Mouse (Mus musculus): ENCODE results near the gene Krtap19-2. TPM values are rescaled to one million over a fixed set of nuclear protein-coding genes. Genes with fewer than 3 reads are reported as not detected.

Gene Krtap19-2
- polyA plus RNA-seq (2012; fragmentation: generic; extraction: Trizol) = not detected

GRCm38 (mm10) chr16:88874169-88874568, at the start of gene Krtap19-2:
Krtap19-2 (minus strand) TSS chr16:88874269.
- H3K4me3 ChIP-seq = no peak within 1 kb of the TSS
- no peaks in the 10 kb centered on the region for H3K36me3 ChIP-seq (ENCODE audit: control insufficient read depth, insufficient read depth)
- TF ChIP-seq USF1 (IDR thresholded peaks at IDR 0.05; ENCODE audit: low read depth) (no peak), E2F4 (IDR thresholded peaks at IDR 0.05; ENCODE audit: insufficient read depth) (no peak), CEBPB (IDR thresholded peaks at IDR 0.05; ENCODE audit: insufficient read depth, poor library complexity, severe bottlenecking) (no peak), MYOG (IDR thresholded peaks at IDR 0.05; ENCODE audit: control insufficient read depth in 1 of 3, insufficient read depth in 1 of 3, insufficient read length in 2 of 3, low read depth in 2 of 3) (no peak), POLR2A (IDR thresholded peaks at IDR 0.05; ENCODE audit: insufficient read length, low read depth) (no peak), TCF3 (IDR thresholded peaks at IDR 0.05; ENCODE audit: insufficient read length, low read depth) (no peak), REST (IDR thresholded peaks at IDR 0.05; ENCODE audit: insufficient read depth, insufficient read length) (no peak), POLR2AphosphoS2 (IDR thresholded peaks at IDR 0.05; ENCODE audit: insufficient read length, low read depth) (no peak), MYOD1 (IDR thresholded peaks at IDR 0.05; ENCODE audit: control insufficient read depth in 1 of 3, insufficient read length in 2 of 3, low read depth in 2 of 3) (no peak), MAX (IDR thresholded peaks at IDR 0.05; ENCODE audit: low read depth) (no peak), SRF (IDR thresholded peaks at IDR 0.05; ENCODE audit: control insufficient read depth, insufficient read length, low read depth) (no peak), TCF12 (IDR thresholded peaks at IDR 0.05; ENCODE audit: insufficient read depth, poor library complexity, severe bottlenecking) (no peak)
- H3K79me2 ChIP-seq (ENCODE audit: control insufficient read depth, insufficient read depth) = no peaks in the 10 kb centered on the region
- H3K4me2 ChIP-seq (ENCODE audit: low read depth) = no peak within 1 kb of the TSS
- no peaks in the 10 kb centered on the region for H3K27me3 ChIP-seq (ENCODE audit: control insufficient read depth, insufficient read depth, insufficient read length)
- no peak within 1 kb of the TSS for H3ac ChIP-seq (ENCODE audit: control insufficient read depth, insufficient read length)

- Histone ChIP-seq H3K27me3 (ENCODE audit: control insufficient read depth, insufficient read depth, insufficient read length) (no peaks in the 10 kb centered on the region), H3K4me2 (ENCODE audit: low read depth) (no peak within 1 kb of the TSS), H3K36me3 (ENCODE audit: control insufficient read depth, insufficient read depth) (no peaks in the 10 kb centered on the region), H3K4me3 (no peak within 1 kb of the TSS), H3ac (ENCODE audit: control insufficient read depth, insufficient read length) (no peak within 1 kb of the TSS), H3K79me2 (ENCODE audit: control insufficient read depth, insufficient read depth) (no peaks in the 10 kb centered on the region)
- TF ChIP-seq MAX (IDR thresholded peaks at IDR 0.05; ENCODE audit: low read depth) (no peak), MYOG (IDR thresholded peaks at IDR 0.05; ENCODE audit: control insufficient read depth in 1 of 3, insufficient read depth in 1 of 3, insufficient read length in 2 of 3, low read depth in 2 of 3) (no peak), SRF (IDR thresholded peaks at IDR 0.05; ENCODE audit: control insufficient read depth, insufficient read length, low read depth) (no peak), REST (IDR thresholded peaks at IDR 0.05; ENCODE audit: insufficient read depth, insufficient read length) (no peak), CEBPB (IDR thresholded peaks at IDR 0.05; ENCODE audit: insufficient read depth, poor library complexity, severe bottlenecking) (no peak), MYOD1 (IDR thresholded peaks at IDR 0.05; ENCODE audit: control insufficient read depth in 1 of 3, insufficient read length in 2 of 3, low read depth in 2 of 3) (no peak), POLR2AphosphoS2 (IDR thresholded peaks at IDR 0.05; ENCODE audit: insufficient read length, low read depth) (no peak)
Measured at GRCm38 (mm10) chr16:88896357-88896756, 22.3 kb upstream of the Krtap19-2 start, which contains the start of gene Krtap19-5. Krtap19-5 (minus strand) TSS chr16:88896457.

- H3K4me3 ChIP-seq = no peak overlapping the region
- H3K79me2 ChIP-seq (ENCODE audit: control insufficient read depth, insufficient read depth) = no peaks in the 10 kb centered on the region
- H3K4me2 ChIP-seq (ENCODE audit: low read depth) = no peak overlapping the region
- H3ac ChIP-seq (ENCODE audit: control insufficient read depth, insufficient read length) = no peak overlapping the region
- H3K36me3 ChIP-seq (ENCODE audit: control insufficient read depth, insufficient read depth) = no peaks in the 10 kb centered on the region
- TF ChIP-seq POLR2AphosphoS2 (IDR thresholded peaks at IDR 0.05; ENCODE audit: insufficient read length, low read depth) (no peak), SRF (IDR thresholded peaks at IDR 0.05; ENCODE audit: control insufficient read depth, insufficient read length, low read depth) (no peak), MAX (IDR thresholded peaks at IDR 0.05; ENCODE audit: low read depth) (no peak), MYOG (IDR thresholded peaks at IDR 0.05; ENCODE audit: control insufficient read depth in 1 of 3, insufficient read depth in 1 of 3, insufficient read length in 2 of 3, low read depth in 2 of 3) (no peak), TCF12 (IDR thresholded peaks at IDR 0.05; ENCODE audit: insufficient read depth, poor library complexity, severe bottlenecking) (no peak), POLR2A (IDR thresholded peaks at IDR 0.05; ENCODE audit: insufficient read length, low read depth) (no peak), TCF3 (IDR thresholded peaks at IDR 0.05; ENCODE audit: insufficient read length, low read depth) (no peak), E2F4 (IDR thresholded peaks at IDR 0.05; ENCODE audit: insufficient read depth) (no peak), CEBPB (IDR thresholded peaks at IDR 0.05; ENCODE audit: insufficient read depth, poor library complexity, severe bottlenecking) (no peak), USF1 (IDR thresholded peaks at IDR 0.05; ENCODE audit: low read depth) (no peak), MYOD1 (IDR thresholded peaks at IDR 0.05; ENCODE audit: control insufficient read depth in 1 of 3, insufficient read length in 2 of 3, low read depth in 2 of 3) (no peak), REST (IDR thresholded peaks at IDR 0.05; ENCODE audit: insufficient read depth, insufficient read length) (no peak)
- H3K27me3 ChIP-seq (ENCODE audit: control insufficient read depth, insufficient read depth, insufficient read length) = no peaks in the 10 kb centered on the region
Measured at GRCm38 (mm10) chr16:88886870-88887269, 12.8 kb upstream of the Krtap19-2 start.

- TF ChIP-seq SRF (IDR thresholded peaks at IDR 0.05; ENCODE audit: control insufficient read depth, insufficient read length, low read depth) = no peak
- no peak for TF ChIP-seq TCF3 (IDR thresholded peaks at IDR 0.05; ENCODE audit: insufficient read length, low read depth)
- no peak for TF ChIP-seq E2F4 (IDR thresholded peaks at IDR 0.05; ENCODE audit: insufficient read depth)
- TF ChIP-seq MYOG (IDR thresholded peaks at IDR 0.05; ENCODE audit: control insufficient read depth in 1 of 3, insufficient read depth in 1 of 3, insufficient read length in 2 of 3, low read depth in 2 of 3) = no peak
- no peak for TF ChIP-seq MAX (IDR thresholded peaks at IDR 0.05; ENCODE audit: low read depth)
- TF ChIP-seq POLR2A (IDR thresholded peaks at IDR 0.05; ENCODE audit: insufficient read length, low read depth) = no peak
- TF ChIP-seq TCF12 (IDR thresholded peaks at IDR 0.05; ENCODE audit: insufficient read depth, poor library complexity, severe bottlenecking) = no peak
- TF ChIP-seq MYOD1 (IDR thresholded peaks at IDR 0.05; ENCODE audit: control insufficient read depth in 1 of 3, insufficient read length in 2 of 3, low read depth in 2 of 3) = no peak
- TF ChIP-seq REST (IDR thresholded peaks at IDR 0.05; ENCODE audit: insufficient read depth, insufficient read length) = no peak
- no peak for TF ChIP-seq CEBPB (IDR thresholded peaks at IDR 0.05; ENCODE audit: insufficient read depth, poor library complexity, severe bottlenecking)
- TF ChIP-seq POLR2AphosphoS2 (IDR thresholded peaks at IDR 0.05; ENCODE audit: insufficient read length, low read depth) = no peak
- TF ChIP-seq USF1 (IDR thresholded peaks at IDR 0.05; ENCODE audit: low read depth) = no peak
Measured at GRCm38 (mm10) chr16:88884989-88885388, 10.9 kb upstream of the Krtap19-2 start, which contains the start of gene Krtap19-4. Krtap19-4 (minus strand) TSS chr16:88885089.

More at GRCm38 (mm10) chr16:88884989-88885388, 10.9 kb upstream of the Krtap19-2 start, which contains the start of gene Krtap19-4:
- no peaks in the 10 kb centered on the region for H3K27me3 ChIP-seq (ENCODE audit: control insufficient read depth, insufficient read depth, insufficient read length)
- no peaks in the 10 kb centered on the region for H3K36me3 ChIP-seq (ENCODE audit: control insufficient read depth, insufficient read depth)
- no peaks in the 10 kb centered on the region for H3K79me2 ChIP-seq (ENCODE audit: control insufficient read depth, insufficient read depth)
- H3K4me3 ChIP-seq = no peak within 1 kb of the TSS
- H3K4me2 ChIP-seq (ENCODE audit: low read depth) = no peak within 1 kb of the TSS
- no peak within 1 kb of the TSS for H3ac ChIP-seq (ENCODE audit: control insufficient read depth, insufficient read length)
